Mouse (Mus musculus): ENCODE results near the gene Slc13a1.

The Slc13a1 gene

GRCm38 (mm10) chr6:24076089-24076488 lies 91.8 kb downstream of the Slc13a1 start:
- DNase-seq (ENCODE audit: low read depth) = no peak

GRCm38 (mm10) chr6:24072804-24073203 lies 95.1 kb downstream of the Slc13a1 start:
- DNase-seq (ENCODE audit: low read depth) = no peak

- no peak for DNase-seq (ENCODE audit: low read depth)
Measured at GRCm38 (mm10) chr6:24059754-24060153, 108.1 kb downstream of the Slc13a1 start.

- DNase-seq (ENCODE audit: low read depth) = no peak
Measured at GRCm38 (mm10) chr6:24055086-24055485, 112.8 kb downstream of the Slc13a1 start.

- DNase-seq (ENCODE audit: low read depth) = no peak
Measured at GRCm38 (mm10) chr6:24054086-24054710, 113.7 kb downstream of the Slc13a1 start.

GRCm38 (mm10) chr6:24047014-24047770 lies 120.7 kb downstream of the Slc13a1 start:
- DNase-seq (ENCODE audit: low read depth) = no peak

- no peak for DNase-seq (ENCODE audit: low read depth)
Measured at GRCm38 (mm10) chr6:24043496-24043895, 124.4 kb downstream of the Slc13a1 start.
